Mouse (Mus musculus) liver, embryonic 14.5 days (tissue): ENCODE data around the gene Rtn4. TPM values are rescaled to one million over a fixed set of nuclear protein-coding genes. Genes with fewer than 3 reads are reported as not detected.

Source experiments
- ATAC-seq: fragments of 200-750 bp; cut with Nextera tagmentation; 2 replicates; pipeline ENCODE4 v1.8.0; 2017; ENCODE audit warnings: moderate number of reproducible peaks, mild to moderate bottlenecking, moderate library complexity; ENCODE audit not compliant: insufficient read depth
- DNase-seq, 3 experiments: peaks; one replicate each; pipeline ENCODE4 v3.0.0-alpha.2; 2012 to 2013; ENCODE audit warnings: low read depth in 3 of 3, low spot score in 3 of 3
- H3K27ac ChIP-seq: fragments of 300-500 bp; sonication (generic); 2 replicates; pipeline ENCODE4 v1.5.1; 2014; ENCODE audit warnings: moderate library complexity, mild to moderate bottlenecking, control low read depth, inconsistent platforms
- H3K27me3 ChIP-seq: fragments of 300-500 bp; sonication (generic); 2 replicates; pipeline ENCODE4 v1.6.1; 2014; ENCODE audit warnings: mild to moderate bottlenecking, low read length, moderate library complexity; ENCODE audit not compliant: control insufficient read depth, insufficient read depth
- H3K36me3 ChIP-seq: fragments of 300-500 bp; sonication (generic); replicated peaks from 2 replicates; pipeline ENCODE4 v1.6.1; 2014; ENCODE audit warnings: low read depth; ENCODE audit not compliant: control insufficient read depth, insufficient read depth
- H3K4me1 ChIP-seq, 2 experiments: fragments of 200-500 bp in 1 of 2; fragments of 300-500 bp in 1 of 2; sonication (generic) in 1 of 2; replicated peaks; 2 replicates each; pipeline ENCODE4 v1.6.1; 2012 to 2014; ENCODE audit warnings: antibody characterized with exemption in 1 of 2, inconsistent platforms in 1 of 2, low read length in 1 of 2; ENCODE audit not compliant: control insufficient read depth in 2 of 2, insufficient read depth in 2 of 2
- H3K4me2 ChIP-seq: fragments of 300-500 bp; sonication (generic); 2 replicates; pipeline ENCODE4 v1.6.1; 2014; ENCODE audit warnings: low read depth, mild to moderate bottlenecking, control low read depth, moderate library complexity
- H3K4me3 ChIP-seq, 2 experiments: fragments of 200-500 bp in 1 of 2; fragments of 300-500 bp in 1 of 2; sonication (generic) in 1 of 2; 2 replicates each; pipeline ENCODE4 v1.5.1; 2012 to 2014; ENCODE audit warnings: low read depth in 2 of 2, low read length in 2 of 2, mild to moderate bottlenecking in 2 of 2, control low read depth in 1 of 2, inconsistent platforms in 1 of 2, moderate library complexity in 1 of 2; ENCODE audit not compliant: insufficient read depth in 1 of 2
- H3K9ac ChIP-seq: fragments of 300-500 bp; sonication (generic); replicated peaks from 2 replicates; pipeline ENCODE4 v1.6.1; 2014; ENCODE audit warnings: mild to moderate bottlenecking, control low read depth, moderate library complexity
- H3K9me3 ChIP-seq: fragments of 300-500 bp; sonication (generic); 2 replicates; pipeline ENCODE4 v1.6.1; 2016; ENCODE audit warnings: low read length, mixed read lengths; ENCODE audit not compliant: control insufficient read depth
- CTCF ChIP-seq: IDR thresholded peaks from 2 replicates; pipeline ENCODE4 v1.5.1; 2016; ENCODE audit warnings: antibody characterized with exemption, low read depth, control low read depth
- EP300 ChIP-seq: IDR thresholded peaks from 2 replicates; pipeline ENCODE4 v1.6.1; 2016; ENCODE audit warnings: antibody characterized with exemption, low read depth
- WGBS: fragments of 180-500 bp; shearing (Covaris S2); extraction: QIAGEN DNeasy Blood & Tissue Kit; methylation state at CpG from one replicate; pipeline ENCODE4 v1.1.7; 2014; ENCODE audit not compliant: insufficient replicate concordance; 5-methylcytosine and 5-hydroxymethylcytosine counted together
- polyA plus RNA-seq, 2 experiments: library from polyadenylated mRNA; depleted of rRNA in 1 of 2; stranded (reverse) in 1 of 2; unstranded in 1 of 2; fragments of >200 nt; fragmentation: Nextera tagmentation in 1 of 2; extraction: Ambion mirVana in 1 of 2; gene quantifications; 2 replicates each; pipeline versions ENCODE4 v1.2.1 to v1.2.3; 2012 to 2014

Gene Rtn4
- polyA plus RNA-seq, 2 experiments: 10.2 to 21.4 TPM

DNA sequence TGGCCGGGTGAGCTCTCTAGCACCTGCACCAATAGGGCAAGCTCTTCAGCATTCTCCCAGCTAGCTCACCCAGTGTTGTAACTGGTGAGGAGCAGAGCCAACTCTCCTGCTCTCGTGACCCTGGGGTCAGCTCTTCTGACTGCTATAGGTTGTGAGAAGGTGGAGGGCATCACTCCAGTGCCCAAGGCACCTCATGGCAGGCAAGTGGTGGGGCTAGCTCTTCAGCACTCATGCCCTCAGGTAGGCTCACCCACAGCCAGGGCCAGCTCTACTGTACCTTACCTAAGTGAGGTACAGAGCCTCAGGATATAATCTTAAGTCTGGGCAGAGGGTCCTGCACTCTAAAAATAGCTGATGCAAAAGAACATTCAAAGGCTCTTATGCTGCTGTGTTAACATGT, 47.0 kb downstream of the Rtn4 start:
- no peak overlapping the region for H3K9ac ChIP-seq
- no peak for DNase-seq
- H3K27ac ChIP-seq: no peak overlapping the region
- H3K4me1 ChIP-seq: no peaks in the 10 kb centered on the region
- H3K9me3 ChIP-seq: no peaks in the 10 kb centered on the region
- TF ChIP-seq EP300 (no peak), CTCF (no peak)
- ATAC-seq: no peak
- WGBS: 77% methylated on average over 2 of the region's 2 CpGs
- no peaks in the 10 kb centered on the region; the same call in 1 of the 2 replicates for H3K36me3 ChIP-seq
- no peaks in the 10 kb centered on the region for H3K27me3 ChIP-seq
- no peak overlapping the region for H3K4me3 ChIP-seq
- H3K4me2 ChIP-seq: no peak overlapping the region

GRCm38 (mm10) chr11:29744760-29745430, 52.1 kb downstream of the Rtn4 start:
- Histone ChIP-seq H3K27me3 (no peaks in the 10 kb centered on the region), H3K9ac (no peak overlapping the region), H3K27ac (no peak overlapping the region), H3K4me3 (no peak overlapping the region), H3K4me2 (no peak overlapping the region), H3K4me1 (no peaks in the 10 kb centered on the region), H3K36me3 (no peaks in the 10 kb centered on the region; the same call in 1 of the 2 replicates), H3K9me3 (no peaks in the 10 kb centered on the region)
- 78% methylated on average over 5 of the region's 5 CpGs for WGBS
- DNase-seq (no peak), ATAC-seq (no peak)
- TF ChIP-seq CTCF (no peak), EP300 (no peak)

GRCm38 (mm10) chr11:29745513-29745912, 52.8 kb downstream of the Rtn4 start:
- Histone ChIP-seq H3K9ac (no peak overlapping the region), H3K27ac (no peak overlapping the region), H3K27me3 (no peaks in the 10 kb centered on the region), H3K36me3 (no peaks in the 10 kb centered on the region; the same call in 1 of the 2 replicates), H3K4me3 (no peak overlapping the region), H3K4me2 (no peak overlapping the region), H3K4me1 (no peaks in the 10 kb centered on the region), H3K9me3 (no peaks in the 10 kb centered on the region)
- no peak for TF ChIP-seq CTCF
- no peak for TF ChIP-seq EP300
- DNase-seq: no peak
- WGBS: 69% methylated on average over 2 of the region's 2 CpGs
- no peak for ATAC-seq

DNA sequence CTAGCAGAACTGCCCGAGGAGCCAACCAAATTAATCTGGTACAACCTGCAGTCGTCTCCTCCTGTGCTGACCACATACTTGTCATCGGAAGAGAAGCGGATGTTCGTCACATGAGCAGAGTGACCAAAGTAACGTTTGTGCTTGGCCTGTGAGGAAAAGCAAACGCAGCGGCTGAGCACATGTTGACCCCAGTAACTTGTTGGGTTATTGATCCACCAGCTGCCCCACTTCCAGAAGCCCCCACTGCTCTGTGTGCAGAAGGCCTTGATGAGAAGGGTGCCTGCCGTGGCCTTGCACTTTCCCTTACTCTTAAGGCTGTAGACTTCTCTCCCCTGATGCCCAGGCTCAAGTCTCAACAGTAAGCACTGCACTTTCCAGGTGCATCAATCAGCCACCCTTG, 53.5 kb downstream of the Rtn4 start:
- no peaks in the 10 kb centered on the region; the same call in 1 of the 2 replicates for H3K36me3 ChIP-seq
- no peak for DNase-seq
- ATAC-seq: no peak
- no peak overlapping the region for H3K4me3 ChIP-seq
- H3K27ac ChIP-seq: no peak overlapping the region
- H3K9ac ChIP-seq: no peak overlapping the region
- TF ChIP-seq EP300 (no peak), CTCF (no peak)
- H3K4me1 ChIP-seq: no peaks in the 10 kb centered on the region
- no peak overlapping the region for H3K4me2 ChIP-seq
- H3K27me3 ChIP-seq: no peaks in the 10 kb centered on the region
- WGBS: 69% methylated on average over 9 of the region's 9 CpGs
- H3K9me3 ChIP-seq: no peaks in the 10 kb centered on the region

- H3K27me3 ChIP-seq: no peaks in the 10 kb centered on the region
- no peak overlapping the region for H3K4me3 ChIP-seq
- H3K4me1 ChIP-seq: no peaks in the 10 kb centered on the region
- ATAC-seq (no peak), DNase-seq (no peak)
- TF ChIP-seq CTCF: no peak
- TF ChIP-seq EP300: no peak
- no peak overlapping the region for H3K27ac ChIP-seq
- no peaks in the 10 kb centered on the region for H3K9me3 ChIP-seq
- WGBS: 77% methylated on average over 3 of the region's 3 CpGs
- no peaks in the 10 kb centered on the region for H3K36me3 ChIP-seq
- H3K4me2 ChIP-seq: no peak overlapping the region
- no peak overlapping the region for H3K9ac ChIP-seq
Observed at GRCm38 (mm10) chr11:29747365-29747764, 54.6 kb downstream of the Rtn4 start.
